Mouse (Mus musculus): ENCODE measurements around the gene Map3k5.
"Not testable (repeated sequence)": the region's sequence is repeated elsewhere in the genome, so short reads cannot be mapped to it uniquely, and the experiment has no call there.

The Map3k5 gene

DNA sequence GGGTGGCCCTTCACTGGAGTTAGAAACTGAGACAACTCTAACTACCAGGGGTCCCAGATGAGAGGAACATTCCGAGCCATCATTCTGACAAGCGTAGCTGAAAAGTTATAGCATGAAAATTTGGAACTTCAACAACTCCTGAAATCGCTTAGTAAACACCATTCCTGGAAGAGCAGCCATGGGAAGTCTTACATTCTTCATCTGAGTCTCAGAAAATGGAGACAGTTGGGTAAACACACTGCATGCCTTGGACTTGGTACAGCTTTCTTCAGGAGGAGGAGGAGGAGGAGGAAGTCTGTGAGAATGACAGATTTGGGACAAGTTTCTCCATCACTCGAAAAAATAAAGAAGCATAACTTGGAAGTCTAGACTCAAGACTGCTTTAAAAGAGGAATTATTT, 29.8 kb downstream of the Map3k5 start:
- no peak for DNase-seq (ENCODE audit: low read depth, low spot score)

- no peak for DNase-seq (ENCODE audit: low read depth, low spot score)
Measured at GRCm38 (mm10) chr10:19966597-19966996, 32.3 kb downstream of the Map3k5 start.

GRCm38 (mm10) chr10:19968445-19968844, 34.2 kb downstream of the Map3k5 start:
- no peak for DNase-seq (ENCODE audit: low read depth, low spot score)

- DNase-seq (ENCODE audit: low read depth, low spot score), result no peak
Measured at GRCm38 (mm10) chr10:19969831-19970460, 35.7 kb downstream of the Map3k5 start.

- DNase-seq (ENCODE audit: low read depth, low spot score), result not testable (repeated sequence)
Measured at GRCm38 (mm10) chr10:19971491-19971890, 37.2 kb downstream of the Map3k5 start.

GRCm38 (mm10) chr10:19973321-19974108, 39.2 kb downstream of the Map3k5 start:
- no peak for DNase-seq (ENCODE audit: low read depth, low spot score)

DNA sequence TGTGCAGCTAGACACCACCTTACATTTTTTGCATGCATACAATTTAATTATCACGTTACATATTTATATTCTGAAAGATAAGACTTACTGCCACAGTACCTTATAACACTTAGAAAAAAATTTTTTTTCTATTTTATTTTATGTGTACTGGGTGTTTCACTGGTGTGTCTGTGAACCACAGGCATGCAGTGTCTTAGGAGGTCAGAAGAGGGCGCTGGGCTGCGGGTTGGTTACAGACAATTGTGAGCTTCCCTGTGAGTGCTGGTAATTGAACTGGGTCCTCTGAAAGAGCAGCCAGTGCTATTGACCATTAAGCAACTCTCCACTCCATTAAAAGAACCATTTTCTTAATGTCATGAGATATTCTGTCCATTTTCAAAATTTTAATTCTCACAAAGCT, 43.3 kb downstream of the Map3k5 start:
- DNase-seq (ENCODE audit: low read depth, low spot score), result peak; percentile 12

GRCm38 (mm10) chr10:19978662-19979199, 44.5 kb downstream of the Map3k5 start:
- DNase-seq (ENCODE audit: low read depth, low spot score), result no peak

DNA sequence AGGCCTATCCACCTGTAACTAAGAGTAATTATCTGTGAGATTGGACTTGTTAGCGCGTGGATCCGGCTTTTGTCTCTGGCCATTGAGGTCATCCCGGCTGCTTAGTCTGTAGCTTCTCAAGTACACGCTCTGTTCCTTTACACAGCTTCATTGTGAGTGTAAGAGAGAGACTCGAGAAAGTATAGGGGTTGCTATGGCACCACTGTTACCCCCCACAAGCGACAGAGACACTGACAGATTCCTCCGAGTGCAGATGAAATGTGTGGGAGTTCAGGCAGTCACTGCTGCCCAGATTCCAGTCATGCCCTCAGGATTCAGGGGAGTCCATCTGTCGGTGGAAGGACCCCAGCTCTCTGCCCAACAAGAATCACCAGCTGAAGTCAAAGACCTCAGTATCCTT, 53.5 kb downstream of the Map3k5 start:
- DNase-seq (ENCODE audit: low read depth, low spot score), result no peak

- DNase-seq (ENCODE audit: low read depth, low spot score), result no peak
Measured at GRCm38 (mm10) chr10:19989986-19990385, 55.7 kb downstream of the Map3k5 start.

- no peak for DNase-seq (ENCODE audit: low read depth, low spot score)
Measured at GRCm38 (mm10) chr10:19990638-19991037, 56.4 kb downstream of the Map3k5 start.

GRCm38 (mm10) chr10:19991237-19991865, 57.1 kb downstream of the Map3k5 start:
- no peak for DNase-seq (ENCODE audit: low read depth, low spot score)

GRCm38 (mm10) chr10:19991866-19992252, 57.6 kb downstream of the Map3k5 start:
- DNase-seq (ENCODE audit: low read depth, low spot score), result no peak

DNA sequence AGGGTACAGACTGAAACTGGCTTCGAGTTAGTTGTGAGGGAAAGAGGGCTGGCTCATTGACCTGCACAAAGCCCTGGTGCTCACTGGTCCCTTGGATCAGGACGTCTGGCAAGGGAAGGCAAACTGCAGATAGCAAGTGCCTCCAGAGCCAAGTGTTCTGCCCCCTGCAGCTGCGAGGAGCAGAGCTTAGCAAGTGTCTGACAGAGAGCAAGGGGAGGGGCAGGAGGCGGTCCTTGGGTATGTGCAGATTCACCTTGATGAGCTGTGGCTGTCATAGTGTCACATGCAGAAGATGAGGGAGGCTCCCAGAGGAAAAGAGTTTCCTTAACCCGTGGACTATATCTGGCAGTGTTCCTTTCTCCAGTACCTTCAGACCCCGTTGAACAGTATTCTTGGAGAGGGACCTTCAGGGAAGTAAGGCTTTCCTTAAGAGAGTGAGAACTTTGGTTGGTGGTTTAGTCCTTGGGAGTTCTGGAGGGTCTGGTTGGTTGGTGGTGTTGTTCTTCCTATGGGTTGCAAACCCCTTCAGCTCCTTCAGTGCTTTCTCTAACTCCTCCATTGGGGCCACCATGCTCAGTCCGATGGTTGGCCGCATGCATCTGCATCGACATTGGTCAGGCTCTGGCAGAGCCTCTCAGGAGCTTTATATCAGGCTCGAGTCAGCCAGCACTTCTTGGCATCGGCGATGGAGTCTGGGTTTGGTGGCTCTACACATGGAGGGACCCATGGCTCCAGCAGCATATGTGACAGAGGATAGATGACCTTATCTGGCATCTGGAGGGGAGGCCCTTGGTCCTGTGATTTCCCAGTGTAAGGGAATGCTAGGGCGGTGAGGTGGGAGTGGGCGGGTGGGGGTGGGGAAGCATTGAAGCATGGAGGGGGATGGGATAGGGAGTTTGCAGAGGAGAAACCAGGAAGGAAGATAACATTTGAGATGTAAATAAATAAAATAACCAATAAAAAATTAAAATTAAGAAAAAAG, 60.5 kb downstream of the Map3k5 start:
- DNase-seq (ENCODE audit: low read depth, low spot score), result no peak

DNA sequence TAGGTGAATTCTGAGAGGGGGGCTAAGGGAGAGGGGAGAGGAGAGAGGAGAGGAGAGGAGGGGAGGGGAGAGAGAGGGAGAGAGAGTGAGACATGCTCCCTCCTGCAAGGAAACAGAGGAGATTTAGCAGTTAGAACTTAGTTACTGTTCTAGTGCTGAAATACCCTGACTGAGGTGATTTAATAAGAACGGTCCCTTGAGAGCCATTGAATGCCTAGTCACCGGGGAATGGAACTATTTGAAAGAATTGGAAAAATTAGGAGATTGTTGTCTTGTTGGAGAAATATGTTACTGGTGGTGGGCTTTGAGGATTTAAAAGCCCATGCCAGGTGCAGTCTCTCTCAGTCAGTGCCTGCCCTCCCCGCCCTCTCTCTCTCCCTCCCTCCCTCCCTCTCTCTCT, 61.9 kb downstream of the Map3k5 start:
- DNase-seq (ENCODE audit: low read depth, low spot score), result no peak

- DNase-seq (ENCODE audit: low read depth, low spot score), result no peak
Measured at GRCm38 (mm10) chr10:19999703-20000407, 65.6 kb downstream of the Map3k5 start.

DNA sequence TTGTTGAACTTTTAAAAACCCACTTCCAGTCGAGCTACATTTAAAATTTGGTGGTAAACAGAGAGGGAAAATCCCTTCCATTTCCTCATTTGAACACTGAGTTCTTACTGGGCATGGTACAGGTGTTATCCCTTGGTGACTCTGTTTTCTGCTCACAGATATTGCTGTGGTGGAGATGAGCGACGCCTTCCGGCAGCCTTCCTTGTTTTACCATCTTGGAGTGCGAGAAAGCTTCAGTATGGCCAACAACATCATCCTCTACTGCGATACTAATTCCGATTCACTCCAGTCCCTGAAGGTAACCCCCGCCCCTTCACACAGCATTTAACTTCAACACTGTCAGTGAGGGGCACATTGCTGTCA, 66.1 kb downstream of the Map3k5 start:
- no peak for DNase-seq (ENCODE audit: low read depth, low spot score)

- no peak for DNase-seq (ENCODE audit: low read depth, low spot score)
Measured at GRCm38 (mm10) chr10:20001990-20002389, 67.7 kb downstream of the Map3k5 start.

DNA sequence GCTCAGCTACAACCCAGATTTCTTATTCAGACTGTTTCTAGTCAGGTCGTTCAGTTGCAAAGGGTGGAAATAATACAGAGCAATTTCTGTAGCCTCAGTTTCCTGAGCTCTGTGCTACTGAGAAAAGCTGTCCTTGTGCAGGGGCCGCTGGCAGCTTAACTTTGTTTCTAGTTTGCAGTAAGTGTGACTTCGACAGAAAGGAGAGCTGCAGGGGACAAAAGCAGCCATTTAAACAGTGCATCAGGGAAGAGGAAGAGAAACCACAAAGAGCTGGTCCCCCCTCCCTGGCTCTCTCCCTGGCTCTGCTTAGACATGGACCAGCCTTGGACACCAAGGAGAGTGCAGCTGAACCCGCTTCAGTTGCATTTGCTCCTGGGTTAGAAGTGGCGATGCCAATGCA, 68.7 kb downstream of the Map3k5 start:
- DNase-seq (ENCODE audit: low read depth, low spot score), result no peak

DNA sequence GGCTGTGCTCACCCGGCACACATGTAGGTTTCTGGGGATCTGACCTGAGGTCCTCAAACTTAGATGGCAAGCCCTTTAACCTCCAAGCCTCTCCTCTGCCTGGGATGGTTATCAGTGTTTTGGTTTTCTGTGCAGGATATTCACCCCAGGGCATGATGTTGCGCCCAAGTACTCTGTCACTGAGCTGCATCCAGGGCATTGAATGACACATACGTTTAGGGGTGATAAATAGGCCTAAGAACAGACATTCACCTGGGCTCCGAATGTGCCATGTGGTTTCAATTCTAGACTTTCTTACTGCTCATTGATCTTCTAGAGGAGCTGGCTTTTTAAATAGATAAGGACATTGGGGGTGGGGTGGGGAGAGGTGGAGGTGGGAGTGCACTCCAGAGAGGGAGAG, 70.5 kb downstream of the Map3k5 start:
- DNase-seq (ENCODE audit: low read depth, low spot score), result no peak

DNA sequence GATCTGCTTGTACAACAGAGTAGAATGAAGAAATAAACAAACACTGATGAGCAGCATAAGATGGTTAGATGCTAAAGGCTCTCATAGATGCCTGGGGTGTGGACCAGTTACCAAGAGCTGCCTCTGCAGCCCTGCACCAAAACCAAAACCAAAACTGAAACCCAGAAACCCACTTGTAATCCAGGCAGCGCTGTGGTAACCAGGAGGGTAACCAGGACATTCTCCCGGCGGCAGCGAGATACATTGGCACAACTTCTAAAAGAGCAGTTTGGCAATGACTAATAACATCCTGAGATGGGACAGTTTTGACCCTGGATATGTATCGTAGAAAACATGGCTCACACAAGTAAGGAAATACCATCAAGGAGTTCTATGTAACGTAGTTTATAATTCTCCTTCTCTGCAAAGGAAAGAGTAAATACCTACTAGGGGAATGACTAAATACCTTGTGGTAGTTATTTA, 71.2 kb downstream of the Map3k5 start:
- DNase-seq (ENCODE audit: low read depth, low spot score), result no peak

Measured in ES-CJ7 (cell line).